Mouse (Mus musculus) frontal cortex, postnatal 10 days (tissue): ENCODE measurements at regions not wholly inside any gene's neighbourhood (a gene's known extent, or its start where the extent isn't known, plus 50 kb on each side); places are given as distances from the start of the nearest gene placed in this dataset.

Source experiments
- DNase-seq, 2 experiments: peaks; one replicate each; pipeline ENCODE4 v3.0.0; 2022; ENCODE audit warnings: low spot score in 2 of 2, mixed read lengths in 1 of 2

DNA sequence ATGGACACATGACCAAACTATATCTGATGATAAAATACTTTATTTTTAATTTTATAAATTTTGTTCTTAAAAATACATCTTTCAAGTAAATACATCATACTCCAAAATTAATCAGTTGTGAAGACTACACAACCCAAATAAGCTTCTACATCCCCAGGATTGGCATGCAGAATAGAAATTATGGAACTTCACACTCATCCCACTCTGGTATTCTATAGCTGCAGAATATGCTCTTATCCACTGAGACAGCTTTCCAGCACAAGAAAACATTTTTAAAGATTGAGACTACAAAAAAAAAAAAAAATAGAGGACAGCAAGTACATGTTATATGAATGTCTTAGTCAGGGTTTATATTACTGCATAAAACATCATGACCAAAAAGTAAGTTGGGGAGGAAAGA lies 94.4 kb downstream of the Gm11232 start:
- no peak for DNase-seq

DNA sequence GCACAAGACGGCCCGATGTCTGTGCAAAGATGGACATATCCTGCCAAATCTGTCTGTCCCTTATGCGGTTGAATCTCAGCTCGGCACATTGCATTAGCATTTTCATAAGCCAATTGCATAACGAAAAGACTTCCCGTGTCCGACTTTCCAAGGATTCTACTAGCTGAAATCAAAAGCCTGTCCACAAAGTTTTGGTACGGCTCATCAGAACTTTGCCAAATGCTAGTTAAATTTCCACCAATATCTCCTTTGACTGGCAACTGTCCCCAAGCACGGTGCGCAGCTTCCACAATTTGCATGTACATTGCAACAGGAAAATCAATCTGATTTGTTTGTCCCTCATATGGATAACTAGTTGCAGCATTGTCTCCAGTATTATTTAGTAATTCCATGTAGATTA lies 117.2 kb downstream of the Gm11232 start:
- no peak for DNase-seq

DNA sequence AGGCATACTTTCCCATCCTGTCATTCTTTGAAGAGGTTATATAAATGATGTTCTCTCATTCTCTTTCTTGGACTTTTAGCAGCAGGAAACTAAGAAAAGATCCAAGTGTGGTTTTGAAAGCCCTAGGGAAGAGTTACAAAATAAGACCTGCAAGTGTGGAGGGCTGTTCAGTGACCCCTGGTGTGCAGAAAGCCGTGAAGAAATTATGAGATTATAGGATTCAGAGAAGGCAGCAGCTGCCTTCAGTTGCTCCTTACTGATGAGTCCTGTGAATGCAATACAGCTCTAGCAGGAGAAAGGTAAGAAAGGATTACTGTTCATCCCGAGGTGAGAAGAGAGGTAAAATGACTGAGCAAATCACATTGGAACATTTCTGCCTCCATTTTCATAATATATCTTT lies 130.7 kb downstream of the Gm11232 start:
- DNase-seq, result no peak

DNA sequence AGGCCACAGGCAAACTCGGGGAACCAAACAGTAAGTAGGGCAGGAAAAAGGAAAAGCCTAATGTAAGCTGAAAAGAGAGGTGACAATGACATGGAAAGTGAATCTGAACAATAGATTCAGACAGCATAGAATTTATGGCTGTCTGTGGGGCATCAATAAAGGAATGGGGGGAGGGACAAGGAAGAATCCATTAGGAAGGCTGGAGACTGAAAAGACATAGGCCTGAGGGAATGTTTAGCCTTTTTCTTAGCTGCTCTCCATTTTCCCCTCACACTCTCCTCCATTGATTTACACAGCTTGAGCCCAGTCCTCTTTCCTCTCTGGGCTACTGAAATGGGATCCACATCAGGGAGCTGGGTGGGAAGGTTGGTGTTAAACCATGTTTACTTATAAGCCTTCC lies 131.1 kb downstream of the Gm11232 start:
- no peak for DNase-seq

DNA sequence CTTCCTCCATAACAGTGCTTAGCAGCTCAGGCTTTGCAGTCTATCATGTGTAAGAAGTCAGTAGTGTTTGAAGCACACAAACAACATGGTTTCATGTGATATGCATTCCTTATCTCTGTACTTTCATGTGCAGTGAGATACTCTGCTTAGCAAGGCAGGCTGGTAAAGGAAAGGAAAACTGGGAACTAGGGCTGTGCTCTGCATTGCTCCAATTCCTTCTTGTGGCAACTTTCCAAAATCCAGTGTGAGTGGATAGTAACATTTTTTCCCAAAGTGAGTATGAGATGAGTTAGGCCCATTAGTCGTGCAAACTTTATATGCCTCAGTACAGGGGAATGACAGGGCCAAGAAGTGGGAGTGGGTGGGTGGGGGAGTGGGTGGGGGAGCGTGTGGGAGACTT lies 133.0 kb downstream of the Gm11232 start:
- DNase-seq, result no peak

DNA sequence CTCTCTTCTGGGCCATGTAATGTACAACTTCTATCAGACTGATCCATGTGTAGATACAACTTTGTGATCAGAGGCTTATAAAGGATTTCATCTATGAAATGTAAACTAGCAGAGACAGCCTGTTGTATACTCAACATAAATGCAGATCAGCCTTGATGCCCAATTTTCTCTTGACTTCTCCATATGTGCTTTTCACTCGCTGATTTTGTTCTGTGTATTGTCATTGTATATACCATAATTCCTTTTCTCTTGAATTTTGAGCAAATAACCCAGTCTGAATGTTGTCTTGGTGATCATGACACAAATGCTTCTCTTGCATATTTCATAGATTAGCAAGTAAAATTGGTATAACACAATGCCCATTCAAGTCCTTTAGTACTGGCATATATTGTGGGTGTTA lies 144.0 kb downstream of the Gm11232 start:
- no peak for DNase-seq

DNA sequence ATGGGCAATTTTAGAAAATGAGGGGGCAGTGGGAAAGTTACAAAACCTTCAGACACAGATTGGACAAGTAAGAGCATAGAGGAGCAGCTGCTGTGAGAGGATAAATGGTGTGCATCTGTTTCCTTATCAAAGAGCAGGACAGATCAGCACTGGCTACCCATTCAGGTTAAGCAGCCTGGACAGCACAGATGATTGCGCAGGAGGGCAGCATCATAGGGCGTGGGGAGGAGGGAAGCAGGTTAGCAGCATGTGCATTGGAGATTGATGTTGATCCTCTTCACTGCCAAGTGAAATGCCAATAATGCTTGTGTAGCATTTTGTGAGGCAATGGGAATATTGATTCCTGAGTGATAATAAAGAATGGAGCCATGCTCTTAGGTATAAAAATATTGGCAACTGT lies 171.9 kb downstream of the Gm11232 start:
- no peak for DNase-seq

DNA sequence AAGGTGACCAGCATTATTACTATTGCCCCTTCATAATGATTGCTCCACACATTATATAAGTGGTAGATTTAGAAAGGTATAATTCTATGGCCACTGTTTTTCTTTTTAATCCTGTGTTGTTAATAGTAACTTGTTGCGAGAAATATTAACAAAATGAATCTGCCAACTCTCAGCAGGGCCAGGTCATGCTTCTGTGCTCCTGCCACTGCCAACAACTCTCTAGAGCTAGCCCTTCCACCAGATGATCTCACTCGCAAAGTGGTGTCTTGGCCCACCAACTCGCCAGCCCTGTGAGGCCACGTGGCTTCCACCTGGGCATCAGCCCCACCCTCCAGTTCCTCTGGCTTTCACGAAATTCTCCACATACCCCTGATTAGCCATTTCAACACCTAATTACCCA lies 197.1 kb downstream of the Gm11232 start:
- no peak for DNase-seq

DNA sequence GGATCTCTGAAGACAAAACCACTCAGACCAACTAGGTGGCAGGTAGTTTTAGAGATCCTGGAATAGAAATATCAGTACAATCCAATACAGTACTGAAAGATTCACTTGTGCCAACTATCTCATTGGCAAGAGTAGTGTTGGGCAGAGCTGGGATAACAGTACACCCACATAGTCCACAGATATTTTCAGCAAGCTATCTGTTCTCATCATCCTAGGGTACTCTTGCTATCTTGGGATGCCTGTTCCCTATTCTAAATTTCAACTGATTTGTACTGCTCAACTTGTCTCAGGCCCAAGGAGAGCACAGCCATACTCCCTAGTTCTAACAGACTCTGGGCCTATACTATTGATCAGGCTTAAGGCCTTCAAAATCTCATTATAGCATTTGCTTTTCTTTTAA lies 218.6 kb downstream of the Gm11232 start:
- no peak for DNase-seq

DNA sequence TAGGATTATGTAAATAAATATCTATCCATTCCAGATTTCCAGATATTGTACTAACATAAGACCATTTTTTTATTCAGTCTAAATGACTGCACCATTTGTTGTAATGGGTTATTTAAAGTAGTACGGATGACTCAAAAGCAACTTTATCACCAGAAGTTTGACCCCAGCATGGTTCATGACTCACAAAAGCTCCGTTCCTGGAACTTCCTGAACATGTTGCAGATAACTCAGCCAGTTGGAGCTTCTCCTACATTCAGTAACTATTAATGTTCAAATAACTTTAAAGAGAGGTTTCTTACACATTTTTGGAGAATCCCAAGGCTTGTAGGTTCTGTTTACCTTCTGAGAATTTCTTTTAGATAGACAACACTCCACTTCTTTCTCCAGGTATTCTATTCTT lies 219.8 kb downstream of the Gm11232 start:
- DNase-seq, result no peak

DNA sequence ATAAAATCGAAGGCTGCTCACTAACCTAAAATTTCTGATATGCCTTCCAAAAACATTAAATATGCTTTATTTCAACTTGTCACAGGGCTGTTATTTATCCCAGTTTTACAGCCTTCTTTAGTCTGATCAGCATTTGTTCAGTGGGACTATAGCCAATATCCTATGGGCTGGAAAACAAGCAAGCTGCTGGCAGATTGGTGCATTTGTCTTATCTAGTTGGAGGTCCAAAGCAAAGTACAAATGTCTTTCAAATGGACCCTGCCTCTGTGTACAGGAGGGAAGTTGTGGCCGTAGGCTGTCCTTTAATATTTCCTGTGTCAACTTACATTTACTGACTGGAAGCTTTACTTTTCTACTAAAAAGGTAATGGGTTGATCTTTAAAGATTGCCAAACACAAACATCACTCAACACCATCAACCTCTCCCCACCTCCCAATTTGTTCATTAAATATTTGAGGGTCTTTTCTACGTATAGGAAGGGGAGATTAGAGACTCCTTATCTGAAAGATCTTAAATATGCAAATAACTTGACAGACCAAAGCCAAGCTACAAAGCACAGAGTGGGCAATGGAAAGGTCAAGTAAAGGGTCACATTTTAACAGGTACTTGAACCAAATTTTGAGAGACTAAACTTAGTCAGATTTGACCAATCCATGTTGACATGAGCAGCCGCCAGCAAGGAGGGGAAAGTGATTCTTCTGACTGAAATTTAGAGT lies 233.4 kb downstream of the Gm11232 start:
- no peak for DNase-seq

DNA sequence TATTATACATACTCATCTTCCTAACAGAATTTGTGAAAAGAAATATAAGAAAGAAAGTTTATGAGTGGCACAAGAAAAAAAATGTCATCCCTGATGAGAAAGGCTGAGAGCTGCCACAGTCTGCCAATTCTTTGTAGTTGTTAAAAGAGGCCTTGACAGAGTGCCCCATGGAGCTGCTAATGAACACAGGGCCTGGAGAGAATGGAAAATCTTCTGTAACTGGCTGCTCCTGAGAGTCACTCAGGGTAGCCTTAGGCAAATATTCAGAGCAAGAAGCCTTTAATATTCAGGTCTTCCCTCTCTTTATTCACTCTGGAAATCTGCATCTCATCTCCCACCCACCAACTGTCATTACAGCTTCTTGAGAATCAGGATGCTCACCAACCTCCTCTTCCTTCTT lies 237.0 kb downstream of the Gm11232 start:
- no peak for DNase-seq

DNA sequence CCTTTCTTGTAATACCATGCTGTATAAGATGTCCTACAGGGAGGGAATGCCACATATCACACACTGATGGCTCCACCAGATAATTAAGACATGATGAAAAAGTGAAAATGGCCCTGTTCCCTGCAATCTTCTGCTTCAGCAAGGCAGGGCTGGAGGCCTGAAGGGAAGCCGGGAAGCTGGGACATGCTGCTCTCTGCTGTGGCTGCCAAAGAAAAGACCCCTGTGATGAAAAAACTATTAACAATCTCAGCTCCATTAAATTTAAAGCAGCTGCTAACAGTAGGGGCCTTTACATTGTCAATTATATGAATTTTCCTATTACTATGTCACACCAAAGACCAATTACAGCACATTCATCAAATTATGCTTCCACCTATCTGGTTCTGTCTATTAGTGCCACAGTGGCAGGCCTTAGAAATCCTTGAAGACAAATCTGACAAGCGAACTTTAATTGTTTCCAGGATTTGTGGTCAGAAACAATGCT lies 239.8 kb downstream of the Gm11232 start:
- DNase-seq, result no peak

DNA sequence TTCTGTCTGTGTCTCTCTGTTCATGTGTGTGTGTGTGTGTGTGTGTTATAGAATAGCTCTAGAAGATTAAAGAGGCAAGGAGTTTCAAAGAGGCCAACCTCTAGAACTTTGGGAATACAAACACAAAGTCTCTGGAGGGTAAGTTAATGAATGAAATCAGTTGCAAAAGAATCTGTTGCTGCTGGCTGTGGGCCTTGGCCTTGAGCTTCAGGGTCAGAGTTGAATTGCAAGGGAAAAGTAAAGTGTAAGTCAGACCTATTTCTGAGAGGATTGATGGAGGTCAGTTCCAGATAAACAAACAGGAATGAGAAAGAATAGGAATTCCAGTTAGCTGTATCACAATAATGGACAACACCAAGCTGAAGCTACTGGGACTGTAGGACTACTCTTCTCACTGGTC lies 250.9 kb downstream of the Gm11232 start:
- DNase-seq, result no peak

DNA sequence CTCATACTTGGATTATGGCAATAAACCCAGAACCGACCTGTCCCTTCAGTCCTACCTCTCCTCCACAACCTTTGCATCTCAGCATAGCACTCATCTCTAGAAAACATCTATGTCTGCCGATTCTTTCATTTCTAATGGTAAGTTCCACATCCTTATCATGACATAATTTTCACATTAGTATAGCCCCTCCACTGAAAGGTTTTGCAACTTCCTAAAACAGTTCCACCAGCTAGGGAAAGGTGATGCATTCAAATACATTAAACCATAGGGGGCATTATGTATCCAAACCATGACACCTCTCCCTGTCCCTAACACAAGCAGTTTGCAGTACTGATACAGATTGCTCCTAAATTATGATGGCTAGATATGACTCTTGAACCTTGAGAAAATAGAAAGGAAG lies 268.0 kb downstream of the Gm11232 start:
- no peak for DNase-seq

DNA sequence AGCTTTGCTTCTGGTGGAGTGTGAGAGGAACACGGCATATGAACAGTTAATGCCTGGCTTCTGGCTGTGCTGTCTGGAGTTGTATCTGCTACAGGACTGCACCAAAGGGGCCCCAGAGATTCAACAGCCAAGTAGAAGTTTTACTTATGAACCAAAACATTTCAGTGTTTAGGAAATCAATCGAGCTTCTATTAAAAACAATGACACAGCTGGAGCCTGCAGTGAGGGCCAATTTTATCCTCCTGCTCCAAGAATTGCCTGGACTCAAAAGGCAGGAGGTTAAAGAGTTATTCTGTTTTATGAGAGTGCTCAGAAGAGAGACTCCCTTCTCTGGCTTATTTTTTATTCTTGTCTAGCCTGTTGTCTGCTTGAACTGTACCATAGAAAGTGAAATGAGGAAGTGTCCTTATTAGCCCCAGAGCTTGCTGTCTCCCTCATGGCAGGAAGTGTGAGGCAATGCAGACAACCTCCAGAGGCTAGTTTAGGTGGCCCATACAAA lies 269.1 kb downstream of the Gm11232 start:
- DNase-seq, result peak in 1 of 2 experiments; percentile 7

DNA sequence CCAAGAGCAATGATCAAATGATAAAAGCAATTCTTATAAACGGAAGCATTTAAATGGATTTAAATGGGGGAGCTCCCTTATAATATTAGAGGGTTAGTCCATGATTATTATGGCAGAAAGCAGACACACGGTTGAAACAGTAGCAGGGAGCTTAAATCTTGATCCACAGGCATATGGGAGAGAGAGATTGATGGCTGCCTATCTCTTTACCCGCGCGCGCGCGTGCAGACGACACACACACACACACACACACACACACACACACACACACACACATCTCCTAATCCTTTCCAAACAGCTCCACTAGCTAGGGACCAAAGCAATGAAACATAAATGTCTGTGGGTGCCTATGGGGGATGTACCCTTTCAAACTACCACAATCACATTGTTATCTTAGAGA lies 269.7 kb downstream of the Gm11232 start:
- no peak for DNase-seq

DNA sequence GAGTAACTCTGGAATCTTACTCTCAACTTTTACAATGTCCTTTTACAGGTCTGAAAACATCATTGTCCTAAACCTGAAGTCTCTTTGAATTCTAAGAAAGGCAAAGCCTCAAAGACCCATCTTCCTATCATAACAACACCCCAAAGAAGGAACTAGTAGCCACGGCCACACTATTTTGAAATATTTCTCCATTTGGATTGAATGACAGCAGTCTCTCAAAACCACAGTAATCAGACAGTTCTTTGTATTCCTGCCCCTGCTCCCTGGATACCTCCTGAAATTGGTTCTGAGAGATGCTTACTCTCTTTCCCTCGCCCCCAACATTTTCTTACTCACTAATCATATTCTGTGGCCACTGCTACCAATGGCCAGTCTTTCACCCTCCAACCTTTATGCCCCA lies 276.8 kb downstream of the Gm11232 start:
- no peak for DNase-seq

DNA sequence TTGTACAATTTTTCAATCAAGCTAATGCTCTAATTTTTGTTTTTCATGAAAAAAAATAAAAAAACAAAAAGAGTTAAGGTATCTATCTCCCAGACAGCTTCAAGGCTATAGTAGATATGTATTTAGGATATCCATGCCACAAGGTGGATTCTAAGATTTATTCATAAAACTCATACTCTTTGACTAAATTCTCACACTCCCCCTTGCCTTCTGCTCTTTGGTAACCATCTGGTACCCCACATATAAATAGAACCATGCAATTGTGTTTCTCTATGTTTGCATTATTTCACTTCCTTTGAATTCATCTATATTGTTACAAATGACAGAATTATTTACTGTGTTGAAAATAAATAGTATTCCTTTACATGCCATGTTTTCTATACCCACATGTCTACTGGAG lies 287.2 kb downstream of the Gm11232 start:
- no peak for DNase-seq

DNA sequence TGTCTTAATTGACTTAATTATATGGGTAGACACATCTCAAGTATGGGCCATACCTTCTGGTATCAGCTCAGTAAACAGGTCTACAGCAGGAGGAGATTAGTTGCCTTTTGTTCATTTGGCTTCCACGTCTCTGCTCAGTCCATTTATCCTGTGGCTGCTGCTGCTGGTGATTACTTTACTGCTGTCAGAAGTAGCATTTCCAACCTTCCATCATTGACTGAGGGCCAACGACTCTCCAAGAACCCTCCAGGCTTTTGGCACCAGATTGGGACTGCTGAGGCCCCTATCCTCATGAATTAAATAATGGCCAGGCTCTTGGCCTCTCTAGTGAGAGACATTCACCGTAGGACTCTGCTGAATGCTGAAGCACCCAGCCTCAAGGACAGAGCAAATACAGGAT lies 303.0 kb downstream of the Gm11232 start:
- DNase-seq, result no peak

DNA sequence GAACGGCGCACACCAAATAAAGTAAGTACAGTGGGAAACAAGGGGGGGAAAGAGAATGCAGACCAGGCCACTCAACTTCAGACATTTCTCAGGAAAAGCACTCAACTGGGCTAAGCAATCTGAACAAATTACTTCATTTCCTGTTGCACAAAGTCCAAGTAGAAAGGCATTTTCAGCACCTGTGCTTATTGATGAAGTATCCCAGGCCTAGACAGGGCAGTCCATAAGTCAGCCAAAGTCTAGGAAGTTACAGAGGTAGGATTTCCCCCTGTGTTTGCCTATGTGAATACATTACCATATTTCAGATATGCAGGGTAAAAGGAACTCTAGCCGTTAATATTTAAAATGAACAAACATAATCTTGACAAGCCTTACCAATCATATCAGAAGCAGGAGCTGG lies 304.3 kb downstream of the Gm11232 start:
- no peak for DNase-seq

DNA sequence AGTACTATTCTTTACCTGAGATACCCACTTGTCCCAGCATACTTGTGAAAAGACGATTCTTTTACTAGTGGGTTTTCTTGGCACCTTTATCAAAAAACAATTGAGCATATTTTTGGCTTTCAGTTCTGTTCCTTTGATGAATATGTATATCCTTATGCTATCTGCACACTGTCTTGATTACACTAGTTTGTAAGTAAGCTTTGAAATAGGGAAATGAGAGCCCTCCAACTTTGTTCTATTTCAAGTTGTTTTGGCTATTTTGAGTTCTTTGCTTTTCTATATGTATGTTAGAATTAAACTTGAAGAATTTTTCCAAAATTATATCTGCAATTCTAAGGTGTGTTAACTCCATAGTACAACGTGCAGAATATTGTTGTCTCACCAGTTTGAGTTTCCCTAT lies 311.3 kb downstream of the Gm11232 start:
- DNase-seq, result no peak

DNA sequence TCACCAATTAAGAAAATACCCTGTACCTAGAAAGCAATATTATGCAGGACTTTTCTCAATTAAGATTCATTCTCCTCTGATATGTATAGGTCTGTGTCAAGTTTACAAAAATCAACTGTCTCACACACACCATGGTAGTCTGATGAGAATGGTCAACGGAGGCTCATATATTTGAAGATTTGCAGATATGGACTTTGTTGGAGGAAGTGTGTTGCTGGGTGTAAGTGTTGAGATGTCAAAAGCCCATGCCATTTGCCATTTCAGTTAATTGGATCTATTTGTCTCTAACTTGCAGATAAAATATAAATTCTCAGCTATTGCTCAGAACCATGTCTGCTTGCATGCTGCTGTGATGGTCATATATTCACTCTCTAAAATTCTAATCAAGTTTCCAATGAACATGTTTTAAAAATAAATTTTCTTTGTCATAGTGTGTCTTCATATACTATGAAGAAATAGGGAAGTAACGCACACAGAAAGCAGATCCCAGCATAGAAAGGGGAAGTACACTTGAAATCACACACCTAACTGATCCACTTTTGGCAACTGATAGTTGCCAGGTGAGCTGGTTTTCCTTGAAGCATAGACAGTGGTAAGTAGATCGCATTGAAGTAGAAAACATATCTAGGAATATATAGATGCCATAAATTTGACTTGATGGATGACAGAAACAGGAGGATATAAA lies 326.4 kb downstream of the Gm11232 start:
- DNase-seq, result no peak
